14 mouse cellular contexts compared by ENCODE assay signal in genomic region chr2:10071751-10072150, GRCm38 (mm10).
"Had no signal": no experiment of that assay in that cellular context is flagged by ENCODE, and none has a peak within 500 bp of the region (broad histone marks: within the 10 kb centered on the region; RNA-seq: fewer than 3 reads in every experiment).

No protein-coding gene starts in this region.

- H3K9ac ChIP-seq: limb, embryonic 12.5 days; neural tube, embryonic 15.5 days had no signal

- H3K4me2 ChIP-seq: limb, embryonic 12.5 days; neural tube, embryonic 15.5 days had no signal

- H3K9me3 ChIP-seq: limb, embryonic 12.5 days; midbrain, embryonic 10.5 days; neural tube, embryonic 15.5 days had no signal

- H3K4me3 ChIP-seq: limb, embryonic 12.5 days; midbrain, embryonic 10.5 days; myocyte; neural tube, embryonic 15.5 days had no signal

- H3K27ac ChIP-seq: kidney, postnatal 0 days; limb, embryonic 12.5 days; midbrain, embryonic 10.5 days; neural tube, embryonic 15.5 days; stomach, postnatal 0 days had no signal

- DNase-seq: kidney, adult 8-10 months; kidney, postnatal 36 days; layer of hippocampus, adult 9-11 months; layer of hippocampus, postnatal 36 days; lung, adult 18-20 months; midbrain, embryonic 14.5 days; right cerebral cortex, adult 18-20 months; thymus, postnatal 4 days had no signal

- H3K27me3 ChIP-seq: limb, embryonic 12.5 days; neural tube, embryonic 15.5 days had no signal
